Mouse (Mus musculus): ENCODE measurements around the gene Fgfr2. TPM values are rescaled to one million over a fixed set of nuclear protein-coding genes. Genes with fewer than 3 reads are reported as not detected.

Fgfr2 gene
- polyA plus RNA-seq, 1 experiment, result 12.0 TPM

GRCm38 (mm10) chr7:132335367-132335766 lies 787.8 kb downstream of the Fgfr2 start:
- no peak overlapping the region for H3K4me3 ChIP-seq (ENCODE audit: insufficient read depth, low read depth, low read length)
- no peak overlapping the region for H3K27ac ChIP-seq (replicated peaks; ENCODE audit: low read depth, low read length)
- H3K4me1 ChIP-seq (ENCODE audit: control insufficient read depth, insufficient read depth, insufficient read length, low read length), result peaks cover 29% of the 10 kb centered on the region

- Histone ChIP-seq H3K4me3 (ENCODE audit: insufficient read depth, low read depth, low read length) (no peak overlapping the region), H3K4me1 (ENCODE audit: control insufficient read depth, insufficient read depth, insufficient read length, low read length) (peaks cover 22% of the 10 kb centered on the region), H3K27ac (replicated peaks; ENCODE audit: low read depth, low read length) (no peak overlapping the region)
These were observed 790.1 kb downstream of the Fgfr2 start for GRCm38 (mm10) chr7:132333078-132333477.

GRCm38 (mm10) chr7:132332176-132332575 lies 791.0 kb downstream of the Fgfr2 start:
- 0 out of 2 replicates have a peak overlapping the region, but pooled peaks have one; percentile 8 for H3K27ac ChIP-seq (replicated peaks; ENCODE audit: low read depth, low read length)
- H3K4me1 ChIP-seq (ENCODE audit: control insufficient read depth, insufficient read depth, insufficient read length, low read length), result peaks cover 15% of the 10 kb centered on the region
- no peak overlapping the region for H3K4me3 ChIP-seq (ENCODE audit: insufficient read depth, low read depth, low read length)

GRCm38 (mm10) chr7:132330179-132330578 lies 793.0 kb downstream of the Fgfr2 start:
- H3K4me1 ChIP-seq (ENCODE audit: control insufficient read depth, insufficient read depth, insufficient read length, low read length), result peaks cover 14% of the 10 kb centered on the region

GRCm38 (mm10) chr7:132328648-132329047 lies 794.5 kb downstream of the Fgfr2 start:
- peaks cover 13% of the 10 kb centered on the region for H3K4me1 ChIP-seq (ENCODE audit: control insufficient read depth, insufficient read depth, insufficient read length, low read length)
- H3K4me3 ChIP-seq (ENCODE audit: insufficient read depth, low read depth, low read length), result no peak overlapping the region
- no peak overlapping the region for H3K27ac ChIP-seq (replicated peaks; ENCODE audit: low read depth, low read length)

More at GRCm38 (mm10) chr7:132330179-132330578, 793.0 kb downstream of the Fgfr2 start:
- no peak overlapping the region for H3K27ac ChIP-seq (replicated peaks; ENCODE audit: low read depth, low read length)
- no peak overlapping the region for H3K4me3 ChIP-seq (ENCODE audit: insufficient read depth, low read depth, low read length)

- Histone ChIP-seq H3K27ac (replicated peaks; ENCODE audit: low read depth, low read length) (no peak overlapping the region), H3K4me1 (ENCODE audit: control insufficient read depth, insufficient read depth, insufficient read length, low read length) (peaks cover 3% of the 10 kb centered on the region), H3K4me3 (ENCODE audit: insufficient read depth, low read depth, low read length) (no peak overlapping the region)
These were observed 797.4 kb downstream of the Fgfr2 start for GRCm38 (mm10) chr7:132325549-132326331.

- peaks cover 3% of the 10 kb centered on the region for H3K4me1 ChIP-seq (ENCODE audit: control insufficient read depth, insufficient read depth, insufficient read length, low read length)
- H3K4me3 ChIP-seq (ENCODE audit: insufficient read depth, low read depth, low read length), result no peak overlapping the region
- H3K27ac ChIP-seq (replicated peaks; ENCODE audit: low read depth, low read length), result no peak overlapping the region
These were observed 799.7 kb downstream of the Fgfr2 start for GRCm38 (mm10) chr7:132323430-132323829.

GRCm38 (mm10) chr7:132321392-132321958 lies 801.7 kb downstream of the Fgfr2 start:
- Histone ChIP-seq H3K4me1 (ENCODE audit: control insufficient read depth, insufficient read depth, insufficient read length, low read length) (peaks cover 7% of the 10 kb centered on the region), H3K27ac (replicated peaks; ENCODE audit: low read depth, low read length) (no peak overlapping the region), H3K4me3 (ENCODE audit: insufficient read depth, low read depth, low read length) (no peak overlapping the region)

- H3K4me3 ChIP-seq (ENCODE audit: insufficient read depth, low read depth, low read length), result peak within 1 kb of the TSS; percentile 84
- peak within 1 kb of the TSS; percentile 83 for H3K27ac ChIP-seq (replicated peaks; ENCODE audit: low read depth, low read length)
- peaks cover 31% of the 10 kb centered on the region for H3K4me1 ChIP-seq (ENCODE audit: control insufficient read depth, insufficient read depth, insufficient read length, low read length)
These were observed 806.1 kb downstream of the Fgfr2 start, which contains the start of gene Chst15 for GRCm38 (mm10) chr7:132317036-132317541. Gene Chst15, minus strand, starts transcription at chr7:132317228.

GRCm38 (mm10) chr7:132316101-132317035 lies 806.8 kb downstream of the Fgfr2 start:
- Histone ChIP-seq H3K4me1 (ENCODE audit: control insufficient read depth, insufficient read depth, insufficient read length, low read length) (peaks cover 31% of the 10 kb centered on the region), H3K4me3 (ENCODE audit: insufficient read depth, low read depth, low read length) (peak overlapping the region; percentile 84), H3K27ac (replicated peaks; ENCODE audit: low read depth, low read length) (peak overlapping the region; percentile 83)

GRCm38 (mm10) chr7:132315149-132316091 lies 807.7 kb downstream of the Fgfr2 start:
- Histone ChIP-seq H3K27ac (replicated peaks; ENCODE audit: low read depth, low read length) (peak overlapping the region; percentile 83), H3K4me3 (ENCODE audit: insufficient read depth, low read depth, low read length) (peak overlapping the region; percentile 84), H3K4me1 (ENCODE audit: control insufficient read depth, insufficient read depth, insufficient read length, low read length) (peaks cover 34% of the 10 kb centered on the region)

- Histone ChIP-seq H3K4me1 (ENCODE audit: control insufficient read depth, insufficient read depth, insufficient read length, low read length) (peaks cover 43% of the 10 kb centered on the region), H3K27ac (replicated peaks; ENCODE audit: low read depth, low read length) (no peak overlapping the region), H3K4me3 (ENCODE audit: insufficient read depth, low read depth, low read length) (no peak overlapping the region)
These were observed 810.8 kb downstream of the Fgfr2 start for GRCm38 (mm10) chr7:132312396-132312795.

- no peak overlapping the region for H3K27ac ChIP-seq (replicated peaks; ENCODE audit: low read depth, low read length)
- no peak overlapping the region for H3K4me3 ChIP-seq (ENCODE audit: insufficient read depth, low read depth, low read length)
- peaks cover 57% of the 10 kb centered on the region for H3K4me1 ChIP-seq (ENCODE audit: control insufficient read depth, insufficient read depth, insufficient read length, low read length)
These were observed 814.5 kb downstream of the Fgfr2 start for GRCm38 (mm10) chr7:132308537-132309191.
